Mouse (Mus musculus) E14TG2a.4 (cell line): ENCODE data around the gene Atp1b2.
"Not testable (repeated sequence)": the region's sequence is repeated elsewhere in the genome, so short reads cannot be mapped to it uniquely, and the experiment has no call there.

Source experiments
- H3K27me3 ChIP-seq: 2 replicates; pipeline ENCODE4 v1.6.1; 2014; ENCODE audit warnings: low read length, control low read depth; ENCODE audit not compliant: insufficient read depth
- H3K36me3 ChIP-seq: 2 replicates; pipeline ENCODE4 v1.6.1; 2014; ENCODE audit warnings: low read length, control low read depth; ENCODE audit not compliant: insufficient read depth
- H3K4me1 ChIP-seq: replicated peaks from 2 replicates; pipeline ENCODE4 v1.6.1; 2014; ENCODE audit warnings: low read depth, low read length, control low read depth
- H3K4me3 ChIP-seq: replicated peaks from 2 replicates; pipeline ENCODE4 v1.5.1; 2014; ENCODE audit warnings: mild to moderate bottlenecking, low read length
- H3K9me3 ChIP-seq: 2 replicates; pipeline ENCODE4 v1.6.1; 2014; ENCODE audit warnings: low read length, control low read depth
- CTCF ChIP-seq: conservative IDR thresholded peaks from 2 replicates; pipeline ENCODE4 v1.5.1; 2014; ENCODE audit warnings: low read length
- NANOG ChIP-seq: IDR thresholded peaks from 2 replicates; pipeline ENCODE4 v1.6.1; 2014; ENCODE audit warnings: borderline replicate concordance, low read length, mixed read lengths
- POU5F1 ChIP-seq: IDR thresholded peaks from 2 replicates; pipeline ENCODE4 v1.6.1; 2014; ENCODE audit warnings: low read length, borderline replicate concordance

Gene Atp1b2

DNA sequence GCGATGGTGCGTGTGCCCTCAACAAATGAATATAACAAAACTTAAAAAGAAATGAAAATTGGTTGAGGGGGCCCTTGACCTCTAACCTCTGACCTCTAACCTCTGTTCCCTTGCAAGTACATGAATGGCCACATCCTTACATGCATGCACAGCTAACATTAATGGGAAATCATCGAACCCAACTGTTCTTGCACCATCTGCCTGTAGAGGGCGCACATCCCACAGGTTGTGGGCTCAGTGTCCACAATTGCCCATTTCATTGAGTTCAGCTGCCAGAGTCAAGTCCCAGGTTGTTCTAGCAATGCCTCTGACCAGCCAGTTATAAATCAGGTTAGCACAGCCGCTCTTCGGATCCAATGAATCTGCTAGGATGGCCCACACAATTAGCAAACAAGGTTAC, 22.5 kb upstream of the Atp1b2 start:
- no peaks in the 10 kb centered on the region for H3K27me3 ChIP-seq
- TF ChIP-seq POU5F1 (no peak), CTCF (peak; percentile 98)
- H3K9me3 ChIP-seq, result no peaks in the 10 kb centered on the region

GRCm38 (mm10) chr11:69624339-69624738, 18.6 kb upstream of the Atp1b2 start:
- H3K27me3 ChIP-seq, H3K4me3 ChIP-seq, H3K36me3 ChIP-seq, H3K9me3 ChIP-seq: not testable (repeated sequence)
- peaks cover 28% of the 10 kb centered on the region for H3K4me1 ChIP-seq

More for the DNA sequence above, 22.5 kb upstream of the Atp1b2 start:
- no peaks in the 10 kb centered on the region for H3K36me3 ChIP-seq
- no peak overlapping the region for H3K4me3 ChIP-seq
- peaks cover 17% of the 10 kb centered on the region for H3K4me1 ChIP-seq

DNA sequence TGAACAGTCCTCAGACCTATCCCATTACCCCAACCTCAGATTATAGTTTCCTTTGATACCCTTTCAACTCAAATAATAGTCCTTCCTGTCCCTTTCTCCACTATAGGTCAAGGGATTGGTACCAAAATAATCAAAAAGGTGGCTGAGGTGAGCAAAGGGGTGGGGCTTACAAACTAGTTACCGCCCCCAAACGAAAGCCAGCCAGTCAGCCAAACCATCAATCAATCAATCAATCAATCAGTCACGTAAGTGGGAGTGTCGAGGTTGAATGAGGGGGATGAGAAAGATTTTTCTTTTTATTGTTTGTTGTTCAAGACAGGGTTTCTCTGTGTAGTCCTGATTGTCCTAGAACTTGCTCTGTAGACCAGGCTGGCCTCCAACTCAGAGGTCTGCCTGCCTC, 17.3 kb upstream of the Atp1b2 start:
- Histone ChIP-seq H3K27me3 (peaks cover 4% of the 10 kb centered on the region), H3K9me3 (no peaks in the 10 kb centered on the region), H3K4me1 (peaks cover 28% of the 10 kb centered on the region), H3K4me3 (peak overlapping the region; percentile 73), H3K36me3 (no peaks in the 10 kb centered on the region)
- TF ChIP-seq CTCF (no peak), NANOG (no peak), POU5F1 (no peak)

DNA sequence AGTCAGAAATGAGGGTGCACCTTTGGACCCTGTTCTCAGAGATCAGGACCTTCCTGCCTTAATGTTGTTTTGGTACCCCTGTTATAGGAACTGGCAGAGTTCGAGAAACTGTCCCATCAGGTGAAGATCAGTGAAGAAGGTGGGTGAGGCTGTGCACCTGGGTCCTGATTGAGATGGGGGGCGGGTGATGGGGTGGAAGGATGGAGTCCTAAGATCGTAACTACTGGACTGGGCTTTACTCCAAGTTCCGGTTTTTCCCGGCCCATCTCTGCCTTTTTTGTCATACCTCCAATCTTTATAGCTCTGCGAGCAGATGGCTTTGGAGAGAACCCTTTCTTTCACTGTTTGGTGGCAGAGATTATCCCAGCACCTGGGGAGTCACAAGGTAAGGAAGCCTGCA, 16.7 kb upstream of the Atp1b2 start:
- peaks cover 28% of the 10 kb centered on the region for H3K4me1 ChIP-seq
- H3K9me3 ChIP-seq, result no peaks in the 10 kb centered on the region
- TF ChIP-seq POU5F1 (no peak), NANOG (no peak), CTCF (no peak)
- no peaks in the 10 kb centered on the region for H3K36me3 ChIP-seq
- peaks cover 10% of the 10 kb centered on the region for H3K27me3 ChIP-seq
- H3K4me3 ChIP-seq, result peak overlapping the region; percentile 73

- TF ChIP-seq CTCF, result no peak
- TF ChIP-seq NANOG, result no peak
- no peak for TF ChIP-seq POU5F1
- Histone ChIP-seq H3K4me1 (peaks cover 29% of the 10 kb centered on the region), H3K36me3 (no peaks in the 10 kb centered on the region), H3K9me3 (no peaks in the 10 kb centered on the region), H3K27me3 (peaks cover 17% of the 10 kb centered on the region), H3K4me3 (peak within 1 kb of the TSS; percentile 73)
Observed at GRCm38 (mm10) chr11:69621571-69622268, 16.0 kb upstream of the Atp1b2 start, which contains the start of gene Sat2. Sat2 (plus strand) TSS chr11:69622024.

DNA sequence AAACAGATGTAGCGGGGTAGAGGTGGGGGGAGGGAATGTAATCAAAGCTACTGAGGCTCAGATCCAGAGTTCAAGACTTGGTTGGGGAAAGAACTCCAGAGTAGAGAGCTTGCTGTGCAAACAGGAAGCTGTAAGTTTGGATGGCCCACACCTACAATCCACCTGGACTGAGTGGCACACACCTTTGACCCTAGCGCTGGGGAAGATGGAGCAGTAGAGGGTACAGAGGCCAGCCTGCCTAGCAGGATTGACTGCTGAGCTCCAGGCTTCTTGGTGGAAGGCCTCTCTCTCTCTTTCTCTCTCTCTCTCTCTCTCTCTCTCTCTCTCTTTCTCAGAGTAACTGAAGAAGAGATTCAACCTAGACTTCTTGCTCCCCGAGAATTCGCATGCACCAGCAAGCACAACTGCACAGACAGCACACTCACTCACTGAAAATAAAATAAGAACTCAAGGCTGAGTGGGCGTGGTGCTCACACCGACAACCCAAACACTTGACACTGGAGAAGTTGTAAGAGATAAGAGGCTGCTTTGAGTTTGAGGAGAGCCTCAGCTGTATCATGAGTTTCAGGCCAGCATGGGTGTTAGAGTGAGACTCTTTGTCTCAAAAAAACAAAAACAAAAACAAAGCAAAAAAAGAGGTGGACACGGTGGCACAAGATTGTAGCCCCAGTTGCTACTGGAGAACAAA, 14.8 kb upstream of the Atp1b2 start:
- Histone ChIP-seq H3K9me3 (no peaks in the 10 kb centered on the region), H3K4me3 (no peak overlapping the region), H3K27me3 (peaks cover 29% of the 10 kb centered on the region), H3K36me3 (no peaks in the 10 kb centered on the region), H3K4me1 (peaks cover 31% of the 10 kb centered on the region)
- no peak for TF ChIP-seq NANOG
- no peak for TF ChIP-seq CTCF
- no peak for TF ChIP-seq POU5F1

DNA sequence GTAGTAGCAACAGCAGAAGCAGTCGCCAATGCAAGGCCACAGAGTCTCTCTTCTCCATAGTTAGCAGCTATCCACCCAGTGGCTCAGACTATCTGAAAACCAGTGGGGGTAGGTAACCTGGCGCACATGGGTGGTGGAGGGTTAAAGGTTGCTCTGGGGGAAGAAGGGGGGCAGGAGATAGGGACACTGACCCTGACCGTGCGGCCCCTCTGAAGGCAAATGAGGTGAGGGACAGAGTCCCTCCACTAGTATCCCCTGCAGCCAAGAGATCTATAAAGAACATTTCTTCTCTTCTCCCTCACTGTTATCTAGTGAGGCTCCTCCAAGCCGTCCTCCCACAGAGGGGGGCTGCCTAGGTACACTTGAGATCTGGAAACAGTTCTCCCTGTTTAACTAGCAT, 12.1 kb upstream of the Atp1b2 start, which contains the start of gene Shbg:
Gene Shbg, minus strand, starts transcription at position 101 of the 400 bp plus-strand sequence.
- H3K4me3 ChIP-seq, result no peak within 1 kb of the TSS
- H3K4me1 ChIP-seq, result peaks cover 38% of the 10 kb centered on the region
- no peaks in the 10 kb centered on the region for H3K36me3 ChIP-seq
- peaks cover 35% of the 10 kb centered on the region for H3K27me3 ChIP-seq
- TF ChIP-seq CTCF (no peak), NANOG (no peak), POU5F1 (no peak)
- H3K9me3 ChIP-seq, result no peaks in the 10 kb centered on the region

DNA sequence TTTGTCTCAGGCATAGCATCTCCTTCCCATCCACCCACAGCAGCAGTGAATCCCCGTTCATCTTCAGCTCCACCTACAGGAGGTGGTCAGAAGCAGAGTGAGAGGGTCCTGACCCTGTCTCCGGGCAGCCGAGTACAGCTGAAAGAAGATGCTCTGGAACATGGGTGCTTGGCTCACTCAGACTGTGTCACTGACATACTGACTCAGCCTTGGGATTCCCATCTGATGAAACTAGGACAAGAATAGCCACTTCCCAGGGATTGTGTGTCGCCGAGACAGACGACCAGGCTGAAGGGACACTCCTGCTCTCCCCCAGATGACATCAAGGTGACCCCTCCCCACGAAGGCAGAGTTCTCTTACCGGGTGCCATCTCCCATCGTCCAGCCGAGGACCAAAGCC, 11.0 kb upstream of the Atp1b2 start:
- TF ChIP-seq NANOG (no peak), CTCF (no peak), POU5F1 (no peak)
- Histone ChIP-seq H3K27me3 (peaks cover 35% of the 10 kb centered on the region), H3K36me3 (no peaks in the 10 kb centered on the region), H3K9me3 (no peaks in the 10 kb centered on the region), H3K4me1 (peaks cover 33% of the 10 kb centered on the region), H3K4me3 (no peak overlapping the region)

DNA sequence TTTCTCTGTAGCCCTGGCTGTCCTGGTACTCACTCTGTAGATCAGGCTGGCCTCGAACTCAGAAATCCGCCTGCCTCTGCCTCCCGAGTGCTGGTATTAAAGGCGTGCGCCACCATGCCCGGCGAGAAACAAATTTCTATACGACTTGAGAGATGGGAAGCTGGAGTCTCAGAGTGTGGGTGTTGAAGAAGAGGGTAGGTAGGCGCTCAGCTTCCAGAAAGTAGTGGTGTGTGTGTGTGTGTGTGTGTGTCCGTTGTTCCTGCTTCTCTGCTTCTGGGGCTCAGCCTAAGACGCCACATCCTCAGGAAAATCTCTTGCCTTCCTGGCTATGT, 8.5 kb upstream of the Atp1b2 start:
- Histone ChIP-seq H3K4me3 (peak overlapping the region; percentile 14; the same call in 1 of the 2 replicates), H3K27me3 (peaks cover 38% of the 10 kb centered on the region), H3K4me1 (peaks cover 31% of the 10 kb centered on the region)
- H3K36me3 ChIP-seq, H3K9me3 ChIP-seq: not testable (repeated sequence)
